Mouse (Mus musculus): Measurements from ENCODE around the gene Ccpg1os. TPM values are rescaled to one million over a fixed set of nuclear protein-coding genes. Genes with fewer than 3 reads are reported as not detected.

Ccpg1os gene
- 39.3 and 48.6 TPM in 2 replicates for polyA plus RNA-seq (2015; fragmentation: Nextera tagmentation; extraction: Ambion mirVana)

GRCm38 (mm10) chr9:72985250-72986220 lies at the start of gene Ccpg1os, which contains the start of gene Ccpg1:
Gene Ccpg1os, minus strand, starts transcription at chr9:72985382.
Gene Ccpg1, plus strand, starts transcription at chr9:72985429.

GRCm38 (mm10) chr9:72958521-72959450 lies 26.4 kb downstream of the Ccpg1os start, which contains the start of the genes Dyx1c1 and Gm44503:
Gene Dyx1c1, plus strand, starts transcription at chr9:72958785.
Gene Gm44503, plus strand, starts transcription at chr9:72958852.

Small RNA genes within 50 kb of the gene (microRNA-seq; reads per million reads assigned to microRNA genes)
- not detected for gene Gm27353 (ENCODE audit: borderline replicate concordance, insufficient number of aligned reads)

Other genes starting within 250 kb of the Ccpg1os start
- 0.36 and 0.41 TPM in 2 replicates for gene Prtg, start 178.5 kb downstream of the Ccpg1os start, polyA plus RNA-seq (2015; fragmentation: Nextera tagmentation; extraction: Ambion mirVana)
- gene Pygo1, start 59.7 kb downstream of the Ccpg1os start, polyA plus RNA-seq (2015; fragmentation: Nextera tagmentation; extraction: Ambion mirVana), result 2.2 TPM in 2 replicates
- 1.4 and 2.2 TPM in 2 replicates for gene Dyx1c1, start 26.6 kb downstream of the Ccpg1os start, polyA plus RNA-seq (2015; fragmentation: Nextera tagmentation; extraction: Ambion mirVana)
- not detected in 2 replicates for gene Gm44503, start 26.5 kb downstream of the Ccpg1os start, polyA plus RNA-seq (2015; fragmentation: Nextera tagmentation; extraction: Ambion mirVana)
- 48.7 and 78.5 TPM in 2 replicates for gene Ccpg1, start within 50 bp of the Ccpg1os start, polyA plus RNA-seq (2015; fragmentation: Nextera tagmentation; extraction: Ambion mirVana)
- 9.0 and 10.8 TPM in 2 replicates for gene Pigb, start 55.0 kb upstream of the Ccpg1os start, polyA plus RNA-seq (2015; fragmentation: Nextera tagmentation; extraction: Ambion mirVana)
- gene Rab27a, start 59.5 kb upstream of the Ccpg1os start, polyA plus RNA-seq (2015; fragmentation: Nextera tagmentation; extraction: Ambion mirVana), result 13.2 and 22.7 TPM in 2 replicates
- gene Khdc3, start 116.5 kb upstream of the Ccpg1os start, polyA plus RNA-seq (2015; fragmentation: Nextera tagmentation; extraction: Ambion mirVana), result 0.26 and 0.76 TPM in 2 replicates
- gene Gm20509, start 117.1 kb upstream of the Ccpg1os start, polyA plus RNA-seq (2015; fragmentation: Nextera tagmentation; extraction: Ambion mirVana), result 0.19 TPM in 1 of 2 replicates, not detected in the other
- gene Rsl24d1, start 128.0 kb upstream of the Ccpg1os start, polyA plus RNA-seq (2015; fragmentation: Nextera tagmentation; extraction: Ambion mirVana), result 61.2 and 67.4 TPM in 2 replicates

Data from adrenal gland, postnatal 0 days (tissue).